Mouse (Mus musculus) layer of hippocampus, postnatal 10 days (tissue): ENCODE measurements around the gene Chrna9. TPM values are rescaled to one million over a fixed set of nuclear protein-coding genes. Genes with fewer than 3 reads are reported as not detected.

Experiments
- DNase-seq, 2 experiments: peaks; one replicate each; pipeline ENCODE4 v3.0.0; 2021; ENCODE audit warnings: low spot score in 2 of 2
- microRNA-seq, 2 experiments: library from miRNA; unstranded; fragments of <30 nt; microRNA quantifications; one replicate each; pipeline ENCODE4 v1.2.0; 2021
- total RNA-seq, 2 experiments: library from RNA; stranded (reverse); gene quantifications; 2 replicates each; pipeline ENCODE4 v1.2.3; 2021

Gene Chrna9
- total RNA-seq, 2 experiments from 2014 or later: not detected

GRCm38 (mm10) chr5:66008245-66008967 is 73.7 kb downstream of the Chrna9 start:
- DNase-seq: no peak

GRCm38 (mm10) chr5:66013999-66014398 is 79.3 kb downstream of the Chrna9 start:
- no peak for DNase-seq

GRCm38 (mm10) chr5:66014437-66014836 is 79.7 kb downstream of the Chrna9 start:
- no peak for DNase-seq

- DNase-seq: no peak
These were observed 80.8 kb downstream of the Chrna9 start for GRCm38 (mm10) chr5:66015449-66015961.

GRCm38 (mm10) chr5:66026796-66027195 is 92.1 kb downstream of the Chrna9 start:
- no peak for DNase-seq

Small RNA genes within 50 kb of the gene (microRNA-seq; reads per million reads assigned to microRNA genes)
- 0 reads per million in 2 experiments for gene Gm25952

Other genes starting within 250 kb of the Chrna9 start
- gene Pds5a, start 236.6 kb upstream of the Chrna9 start, total RNA-seq: 10 to 100 TPM; 78.2 to 85.2 TPM
- 10 to 100 TPM; 19.3 to 20.1 TPM for gene N4bp2, start 171.4 kb upstream of the Chrna9 start, total RNA-seq
- gene Rhoh, start 73.7 kb upstream of the Chrna9 start, total RNA-seq: 1 to 10 TPM; 1.1 to 1.2 TPM
- gene 9130230L23Rik, start 69.4 kb downstream of the Chrna9 start, total RNA-seq: not detected
- 1 to 10 TPM in 1 of 2 experiments, under 1 TPM in 1; 0.71 to 3.8 TPM for gene Rbm47, start 238.2 kb downstream of the Chrna9 start, total RNA-seq